Mouse (Mus musculus) layer of hippocampus, postnatal 25 days (tissue): ENCODE results near the gene Arid4a. TPM values are rescaled to one million over a fixed set of nuclear protein-coding genes. Genes with fewer than 3 reads are reported as not detected.
"Not testable (repeated sequence)": the region's sequence is repeated elsewhere in the genome, so short reads cannot be mapped to it uniquely, and the experiment has no call there.

Experiments used
- DNase-seq, 2 experiments: peaks; one replicate each; pipeline ENCODE4 v3.0.0; 2022; ENCODE audit warnings: mixed read lengths in 2 of 2, low spot score in 1 of 2; ENCODE audit errors: extremely low spot score in 1 of 2
- total RNA-seq, 2 experiments: library from RNA; stranded (reverse); gene quantifications; 2 replicates each; pipeline ENCODE4 v1.2.3; 2021

The Arid4a gene
- total RNA-seq, 2 experiments from 2014 or later, result 36.8 to 41.7 TPM

GRCm38 (mm10) chr12:71014845-71015362 is 886 bp upstream of the Arid4a start:
- peak in 1 of 2 experiments; percentile 14 for DNase-seq

- no peak for DNase-seq
These were observed 367 bp downstream of the Arid4a start for GRCm38 (mm10) chr12:71016211-71016502.

- DNase-seq, result peak in 1 of 2 experiments; percentile 23
These were observed 882 bp downstream of the Arid4a start for GRCm38 (mm10) chr12:71016503-71017241.

- no peak for DNase-seq
These were observed 1.4 kb downstream of the Arid4a start for GRCm38 (mm10) chr12:71017242-71017571.

- DNase-seq, result no peak
These were observed 2.0 kb downstream of the Arid4a start for GRCm38 (mm10) chr12:71017827-71018226.

- DNase-seq, result no peak
These were observed 3.4 kb downstream of the Arid4a start for GRCm38 (mm10) chr12:71019211-71019610.

- DNase-seq, result no peak
These were observed 8.6 kb downstream of the Arid4a start for GRCm38 (mm10) chr12:71024411-71024810.

GRCm38 (mm10) chr12:71028265-71028664 is 12.5 kb downstream of the Arid4a start:
- DNase-seq, result not testable (repeated sequence)

- DNase-seq, result no peak
These were observed 14.5 kb downstream of the Arid4a start for GRCm38 (mm10) chr12:71030260-71030659.

- DNase-seq, result no peak
These were observed 14.9 kb downstream of the Arid4a start for GRCm38 (mm10) chr12:71030722-71031121.

GRCm38 (mm10) chr12:71035826-71036225 is 20.0 kb downstream of the Arid4a start:
- no peak for DNase-seq

- DNase-seq, result no peak
These were observed 21.1 kb downstream of the Arid4a start for GRCm38 (mm10) chr12:71036729-71037404.

GRCm38 (mm10) chr12:71040462-71040861 is 24.7 kb downstream of the Arid4a start:
- no peak for DNase-seq

- DNase-seq, result no peak
These were observed 26.7 kb downstream of the Arid4a start for GRCm38 (mm10) chr12:71042451-71042850.

GRCm38 (mm10) chr12:71043571-71043970 is 27.8 kb downstream of the Arid4a start:
- no peak for DNase-seq

GRCm38 (mm10) chr12:71044488-71044887 is 28.7 kb downstream of the Arid4a start:
- DNase-seq, result no peak

- no peak for DNase-seq
These were observed 30.7 kb downstream of the Arid4a start for GRCm38 (mm10) chr12:71046501-71046900.

- no peak for DNase-seq
These were observed 31.8 kb downstream of the Arid4a start for GRCm38 (mm10) chr12:71047473-71048078.

GRCm38 (mm10) chr12:71048117-71048516 is 32.3 kb downstream of the Arid4a start:
- DNase-seq, result peak; percentile 93 to 99

- DNase-seq, result no peak
These were observed 32.8 kb downstream of the Arid4a start for GRCm38 (mm10) chr12:71048561-71048960.

GRCm38 (mm10) chr12:71049596-71050265 is 33.9 kb downstream of the Arid4a start:
- DNase-seq, result peak in 1 of 2 experiments; percentile 27
